Mouse (Mus musculus) small intestine, adult 2 months (tissue): ENCODE results near the gene Gmppa. TPM values are rescaled to one million over a fixed set of nuclear protein-coding genes. Genes with fewer than 3 reads are reported as not detected.

Source experiments
- H3K27ac ChIP-seq: fragments of 200-500 bp; 2 replicates; pipeline ENCODE4 v1.5.1; 2012; ENCODE audit warnings: low read depth, low read length, control low read depth, inconsistent platforms; ENCODE audit not compliant: insufficient read depth
- H3K27me3 ChIP-seq: fragments of 200-500 bp; 2 replicates; pipeline ENCODE4 v1.6.1; 2012; ENCODE audit warnings: mild to moderate bottlenecking, moderate library complexity, low read length, inconsistent platforms; ENCODE audit not compliant: control insufficient read depth, insufficient read depth
- H3K36me3 ChIP-seq: fragments of 200-500 bp; 2 replicates; pipeline ENCODE4 v1.6.1; 2012; ENCODE audit warnings: mild to moderate bottlenecking, low read length, control low read depth, inconsistent platforms; ENCODE audit not compliant: control insufficient read depth, insufficient read depth
- H3K4me1 ChIP-seq: fragments of 200-500 bp; 2 replicates; pipeline ENCODE4 v1.6.1; 2012; ENCODE audit warnings: low read length, inconsistent platforms, mixed read lengths; ENCODE audit not compliant: control insufficient read depth, insufficient read depth, insufficient read length
- H3K4me3 ChIP-seq: fragments of 200-500 bp; 2 replicates; pipeline ENCODE4 v1.5.1; 2012; ENCODE audit warnings: low read depth, mild to moderate bottlenecking, control low read depth, inconsistent platforms, low read length, moderate library complexity
- CTCF ChIP-seq: fragments of 200-500 bp; IDR thresholded peaks from 2 replicates; pipeline ENCODE4 v1.5.1; 2012; ENCODE audit warnings: low read depth, mild to moderate bottlenecking, control low read depth, inconsistent platforms, low read length, moderate library complexity, mixed read lengths; ENCODE audit not compliant: insufficient replicate concordance, insufficient read length; ENCODE audit errors: extremely low read depth
- POLR2A ChIP-seq: fragments of 200-500 bp; IDR thresholded peaks from 2 replicates; pipeline ENCODE4 v1.6.1; 2012; ENCODE audit warnings: low read depth, mild to moderate bottlenecking, control low read depth, inconsistent platforms, low read length, moderate library complexity
- WGBS: fragments of 180-500 bp; shearing (Covaris S2); methylation state at CpG from one replicate; pipeline ENCODE4 v1.1.7; 2018; 5-methylcytosine and 5-hydroxymethylcytosine counted together
- polyA plus RNA-seq: library from polyadenylated mRNA; depleted of rRNA; stranded (reverse); fragments of >200 nt; gene quantifications from 2 replicates; pipeline ENCODE4 v1.2.3, GENCODE M21; 2012; rRNA removed

The Gmppa gene
- 121 and 187 TPM in 2 replicates for polyA plus RNA-seq

- peak; percentile 82; the same call in 1 of the 2 replicates for TF ChIP-seq POLR2A
- peak; percentile 12; the same call in 1 of the 2 replicates for TF ChIP-seq CTCF
- Histone ChIP-seq H3K27ac (no peak within 1 kb of the TSS), H3K27me3 (no peaks in the 10 kb centered on the region), H3K36me3 (peaks cover 8% of the 10 kb centered on the region; the same call in 1 of the 2 replicates), H3K4me3 (peak within 1 kb of the TSS; percentile 83), H3K4me1 (peaks cover 10% of the 10 kb centered on the region; the same call in 1 of the 2 replicates)
- WGBS: 6% methylated on average over 28 of the region's 28 CpGs
Measured at GRCm38 (mm10) chr1:75435475-75436328, at the start of gene Gmppa. Gene Gmppa, plus strand, starts transcription at chr1:75435930.

GRCm38 (mm10) chr1:75386149-75386548, 49.6 kb upstream of the Gmppa start:
- H3K4me3 ChIP-seq: no peak overlapping the region
- H3K4me1 ChIP-seq: peaks cover 4% of the 10 kb centered on the region; the same call in 1 of the 2 replicates
- TF ChIP-seq CTCF (no peak), POLR2A (no peak)
- H3K27me3 ChIP-seq: peaks cover 36% of the 10 kb centered on the region
- 35% methylated on average over 4 of the region's 4 CpGs for WGBS
- H3K27ac ChIP-seq: no peak overlapping the region
- no peaks in the 10 kb centered on the region for H3K36me3 ChIP-seq

GRCm38 (mm10) chr1:75387469-75387928, 48.2 kb upstream of the Gmppa start:
- peaks cover 26% of the 10 kb centered on the region for H3K27me3 ChIP-seq
- no peak overlapping the region for H3K27ac ChIP-seq
- 24% methylated on average over 7 of the region's 7 CpGs for WGBS
- no peaks in the 10 kb centered on the region; the same call in 1 of the 2 replicates for H3K4me1 ChIP-seq
- H3K4me3 ChIP-seq: no peak overlapping the region
- TF ChIP-seq CTCF: no peak
- TF ChIP-seq POLR2A: no peak
- H3K36me3 ChIP-seq: no peaks in the 10 kb centered on the region

- Histone ChIP-seq H3K4me1 (no peaks in the 10 kb centered on the region; the same call in 1 of the 2 replicates), H3K36me3 (no peaks in the 10 kb centered on the region), H3K27ac (no peak overlapping the region), H3K27me3 (peaks cover 24% of the 10 kb centered on the region), H3K4me3 (0 out of 2 replicates have a peak overlapping the region, but pooled peaks have one; percentile 6)
- WGBS: 18% methylated on average over 93 of the region's 94 CpGs
- TF ChIP-seq POLR2A: no peak
- TF ChIP-seq CTCF: no peak
Measured at GRCm38 (mm10) chr1:75387929-75388897, 47.5 kb upstream of the Gmppa start.

GRCm38 (mm10) chr1:75388898-75389515, 46.7 kb upstream of the Gmppa start:
- Histone ChIP-seq H3K36me3 (no peaks in the 10 kb centered on the region), H3K4me3 (no peak overlapping the region), H3K27me3 (peaks cover 24% of the 10 kb centered on the region), H3K4me1 (no peaks in the 10 kb centered on the region; the same call in 1 of the 2 replicates), H3K27ac (no peak overlapping the region)
- WGBS: 38% methylated on average over 23 of the region's 23 CpGs
- TF ChIP-seq CTCF: no peak

GRCm38 (mm10) chr1:75393139-75393538, 42.6 kb upstream of the Gmppa start:
- no peak overlapping the region for H3K4me3 ChIP-seq
- WGBS: 50% methylated on average over 9 of the region's 9 CpGs
- peaks cover 7% of the 10 kb centered on the region for H3K27me3 ChIP-seq
- peak overlapping the region; percentile 53 for H3K27ac ChIP-seq
- H3K36me3 ChIP-seq: no peaks in the 10 kb centered on the region
- no peaks in the 10 kb centered on the region for H3K4me1 ChIP-seq
- TF ChIP-seq CTCF (no peak), POLR2A (no peak)
